Mouse (Mus musculus) midbrain, embryonic 14.5 days (tissue): ENCODE results near the gene Klf1. TPM values are rescaled to one million over a fixed set of nuclear protein-coding genes. Genes with fewer than 3 reads are reported as not detected.

Experiments
- ATAC-seq: fragments of 200-750 bp; cut with Nextera tagmentation; 2 replicates; pipeline ENCODE4 v1.8.0; 2017; ENCODE audit warnings: moderate number of reproducible peaks, moderate library complexity; ENCODE audit not compliant: low FRiP score, low TSS enrichment
- DNase-seq: peaks from one replicate; pipeline ENCODE4 v3.0.0-alpha.2; 2015
- H3K27ac ChIP-seq: fragments of 300-500 bp; sonication (generic); replicated peaks from 2 replicates; pipeline ENCODE4 v1.5.1; 2014; ENCODE audit warnings: mild to moderate bottlenecking, low read depth, low read length, moderate library complexity
- H3K27me3 ChIP-seq: fragments of 300-500 bp; sonication (generic); 2 replicates; pipeline ENCODE4 v1.6.1; 2014; ENCODE audit warnings: low read length, control low read depth, mixed read lengths; ENCODE audit not compliant: control insufficient read depth, insufficient read depth
- H3K36me3 ChIP-seq: fragments of 300-500 bp; sonication (generic); 2 replicates; pipeline ENCODE4 v1.6.1; 2014; ENCODE audit warnings: low read length, control low read depth; ENCODE audit not compliant: control insufficient read depth, insufficient read depth
- H3K4me1 ChIP-seq: fragments of 300-500 bp; sonication (generic); 2 replicates; pipeline ENCODE4 v1.6.1; 2014; ENCODE audit warnings: mild to moderate bottlenecking, antibody characterized with exemption, low read length, control low read depth; ENCODE audit not compliant: control insufficient read depth, insufficient read depth
- H3K4me2 ChIP-seq: fragments of 300-500 bp; sonication (generic); 2 replicates; pipeline ENCODE4 v1.6.1; 2014; ENCODE audit warnings: mild to moderate bottlenecking, low read length, moderate library complexity
- H3K4me3 ChIP-seq: fragments of 300-500 bp; sonication (generic); replicated peaks from 2 replicates; pipeline ENCODE4 v1.5.1; 2014; ENCODE audit warnings: low read depth, low read length
- H3K9ac ChIP-seq: fragments of 300-500 bp; sonication (generic); replicated peaks from 2 replicates; pipeline ENCODE4 v1.6.1; 2014; ENCODE audit warnings: mild to moderate bottlenecking, low read length, moderate library complexity
- H3K9me3 ChIP-seq: fragments of 300-500 bp; sonication (generic); 2 replicates; pipeline ENCODE4 v1.6.1; 2016; ENCODE audit warnings: low read length, control low read depth, mixed read lengths; ENCODE audit not compliant: control insufficient read depth
- WGBS: fragments of 180-500 bp; shearing (Covaris S2); extraction: QIAGEN DNeasy Blood & Tissue Kit; methylation state at CpG from one replicate; pipeline ENCODE4 v1.1.7; 2014; 5-methylcytosine and 5-hydroxymethylcytosine counted together
- polyA plus RNA-seq: library from polyadenylated mRNA; unstranded; fragments of >200 nt; fragmentation: Nextera tagmentation; extraction: Ambion mirVana; gene quantifications from 2 replicates; pipeline ENCODE4 v1.2.1, GENCODE M21; 2014

Gene Klf1
- polyA plus RNA-seq, 1 experiment from 2014 or later = 0.63 TPM

DNA sequence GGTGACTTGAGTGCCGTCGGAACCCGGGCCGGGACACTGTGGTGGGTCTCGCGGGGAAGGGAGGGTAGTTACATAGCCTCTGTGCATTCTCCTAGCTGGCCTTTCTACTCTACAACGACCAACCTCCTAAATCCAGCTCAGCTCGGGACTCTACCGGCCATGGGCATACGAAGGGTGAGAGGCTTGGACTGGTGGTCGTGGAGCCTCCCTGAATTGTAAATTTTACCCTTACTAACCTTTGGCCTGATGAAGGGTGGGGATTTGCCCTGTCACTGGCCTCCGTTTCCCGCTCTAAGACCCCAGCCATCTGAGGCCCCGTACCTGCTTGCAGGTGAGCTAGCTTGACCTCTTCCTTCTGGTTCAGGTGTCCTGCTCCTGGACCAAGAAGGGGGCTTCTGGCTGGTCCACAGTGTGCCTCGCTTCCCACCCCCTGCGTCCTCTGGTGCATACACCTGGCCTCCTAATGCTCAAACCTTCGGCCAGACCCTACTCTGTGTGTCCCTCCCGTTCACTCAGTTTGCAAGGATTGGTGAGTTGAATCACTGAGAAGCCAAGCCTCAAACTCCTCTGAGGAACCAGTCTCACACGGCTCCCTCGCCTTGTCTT lies 7.5 kb downstream of the Klf1 start:
- Histone ChIP-seq H3K27me3 (peaks cover 19% of the 10 kb centered on the region; the same call in 1 of the 2 replicates), H3K9ac (peak overlapping the region; percentile 39), H3K4me2 (peak overlapping the region; percentile 55), H3K36me3 (peaks cover 42% of the 10 kb centered on the region), H3K9me3 (no peaks in the 10 kb centered on the region), H3K27ac (no peak overlapping the region), H3K4me3 (peak overlapping the region; percentile 34), H3K4me1 (0 out of 2 replicates have a peak, but pooled peaks cover 6% of the 10 kb centered on the region)
- WGBS = 51% methylated on average over 20 of the region's 20 CpGs
- ATAC-seq = no peak
- no peak for DNase-seq

DNA sequence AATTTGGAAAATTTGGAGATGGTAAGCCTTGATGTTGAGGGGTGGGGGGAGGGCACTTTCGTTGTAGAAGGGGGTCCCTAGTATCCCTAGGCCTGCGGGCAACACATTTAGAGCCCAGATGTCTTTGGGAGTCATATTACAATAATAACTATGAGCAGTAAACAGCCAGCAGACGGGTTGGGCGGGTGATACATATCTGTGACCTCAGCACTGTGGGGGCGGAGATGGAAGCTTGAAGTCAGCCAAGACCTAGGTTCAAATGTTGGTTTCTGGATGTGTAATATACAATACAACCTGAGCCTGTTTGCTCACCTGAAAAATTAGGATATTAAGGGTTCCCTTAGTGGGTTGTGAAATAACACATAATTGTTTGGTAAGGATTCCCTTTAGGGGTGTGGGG lies 8.2 kb downstream of the Klf1 start:
- Histone ChIP-seq H3K27ac (no peak overlapping the region), H3K9ac (no peak overlapping the region), H3K4me3 (no peak overlapping the region), H3K9me3 (no peaks in the 10 kb centered on the region), H3K27me3 (peaks cover 26% of the 10 kb centered on the region), H3K4me1 (0 out of 2 replicates have a peak, but pooled peaks cover 6% of the 10 kb centered on the region), H3K4me2 (no peak overlapping the region), H3K36me3 (peaks cover 49% of the 10 kb centered on the region)
- WGBS = 88% methylated on average over 5 of the region's 5 CpGs
- ATAC-seq = no peak
- no peak for DNase-seq

GRCm38 (mm10) chr8:84910551-84910950 lies 8.8 kb downstream of the Klf1 start:
- 89% methylated on average over 6 of the region's 6 CpGs for WGBS
- no peak for ATAC-seq
- Histone ChIP-seq H3K9ac (no peak overlapping the region), H3K27me3 (peaks cover 32% of the 10 kb centered on the region), H3K9me3 (no peaks in the 10 kb centered on the region), H3K27ac (no peak overlapping the region), H3K4me2 (no peak overlapping the region), H3K4me3 (no peak overlapping the region), H3K36me3 (peaks cover 55% of the 10 kb centered on the region), H3K4me1 (0 out of 2 replicates have a peak, but pooled peaks cover 6% of the 10 kb centered on the region)
- DNase-seq = no peak

GRCm38 (mm10) chr8:84911854-84912253 lies 10.1 kb downstream of the Klf1 start:
- H3K9me3 ChIP-seq = no peaks in the 10 kb centered on the region
- peaks cover 34% of the 10 kb centered on the region for H3K27me3 ChIP-seq
- H3K4me1 ChIP-seq = 0 out of 2 replicates have a peak, but pooled peaks cover 6% of the 10 kb centered on the region
- no peak overlapping the region for H3K9ac ChIP-seq
- DNase-seq = no peak
- H3K27ac ChIP-seq = no peak overlapping the region
- peaks cover 68% of the 10 kb centered on the region for H3K36me3 ChIP-seq
- no peak for ATAC-seq
- H3K4me2 ChIP-seq = no peak overlapping the region
- 86% methylated on average over 9 of the region's 9 CpGs for WGBS
- H3K4me3 ChIP-seq = no peak overlapping the region

- DNase-seq (no peak), ATAC-seq (no peak)
- Histone ChIP-seq H3K9me3 (no peaks in the 10 kb centered on the region), H3K4me3 (peak overlapping the region; percentile 15; the same call in 1 of the 2 replicates), H3K9ac (no peak overlapping the region), H3K27me3 (peaks cover 34% of the 10 kb centered on the region), H3K27ac (no peak overlapping the region), H3K36me3 (peaks cover 73% of the 10 kb centered on the region), H3K4me2 (no peak overlapping the region), H3K4me1 (0 out of 2 replicates have a peak, but pooled peaks cover 6% of the 10 kb centered on the region)
- WGBS = 23% methylated on average over 27 of the region's 27 CpGs
Measured at GRCm38 (mm10) chr8:84912391-84912790, 10.7 kb downstream of the Klf1 start.

DNA sequence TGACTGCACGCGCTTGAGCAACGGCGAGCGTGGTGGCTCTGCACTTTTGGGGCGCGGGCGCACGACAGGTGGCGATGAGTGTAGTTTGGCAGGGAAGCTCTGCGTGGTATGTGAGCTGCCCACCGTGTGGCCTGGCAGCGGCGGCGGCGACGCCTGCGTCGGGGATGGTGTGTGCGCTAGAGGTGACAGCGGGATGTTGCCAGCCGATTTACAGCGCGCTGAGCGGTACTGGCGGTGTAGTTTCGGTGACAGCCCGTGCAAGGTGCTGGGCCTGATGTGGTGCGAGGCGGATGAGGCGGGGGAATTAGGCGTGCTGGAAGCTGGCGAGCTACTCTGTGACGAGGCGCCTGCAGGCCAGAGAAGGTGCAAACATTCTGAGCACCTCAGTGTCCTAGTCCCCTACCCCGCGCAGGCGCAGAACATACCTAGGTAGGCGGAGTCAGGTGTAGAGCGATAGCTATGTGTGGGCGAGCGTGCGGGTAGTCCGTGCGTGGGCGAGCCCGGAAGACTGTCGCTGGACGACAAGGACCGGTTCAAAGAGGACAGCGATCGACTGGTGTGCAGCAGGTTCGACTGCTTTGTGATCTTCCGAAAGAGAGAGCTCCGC lies 11.3 kb downstream of the Klf1 start:
- Histone ChIP-seq H3K4me1 (0 out of 2 replicates have a peak, but pooled peaks cover 6% of the 10 kb centered on the region), H3K27me3 (peaks cover 34% of the 10 kb centered on the region), H3K36me3 (peaks cover 79% of the 10 kb centered on the region), H3K9ac (no peak overlapping the region), H3K9me3 (no peaks in the 10 kb centered on the region), H3K4me2 (peak overlapping the region; percentile 42), H3K4me3 (peak overlapping the region; percentile 15; the same call in 1 of the 2 replicates), H3K27ac (no peak overlapping the region)
- 3% methylated on average over 55 of the region's 55 CpGs for WGBS
- ATAC-seq = no peak
- peak; percentile 62 for DNase-seq

GRCm38 (mm10) chr8:84913502-84913900 lies 11.8 kb downstream of the Klf1 start:
- Histone ChIP-seq H3K27me3 (peaks cover 34% of the 10 kb centered on the region), H3K4me3 (no peak overlapping the region), H3K9me3 (no peaks in the 10 kb centered on the region), H3K36me3 (peaks cover 84% of the 10 kb centered on the region), H3K4me2 (peak overlapping the region; percentile 42; the same call in 1 of the 2 replicates), H3K4me1 (0 out of 2 replicates have a peak, but pooled peaks cover 6% of the 10 kb centered on the region), H3K9ac (no peak overlapping the region), H3K27ac (no peak overlapping the region)
- ATAC-seq = no peak
- no peak for DNase-seq
- WGBS = 13% methylated on average over 9 of the region's 9 CpGs

- no peaks in the 10 kb centered on the region for H3K9me3 ChIP-seq
- no peak overlapping the region for H3K4me2 ChIP-seq
- WGBS = 35% methylated on average over 4 of the region's 4 CpGs
- no peak overlapping the region for H3K9ac ChIP-seq
- peak; percentile 68 for DNase-seq
- H3K36me3 ChIP-seq = peaks cover 89% of the 10 kb centered on the region
- 0 out of 2 replicates have a peak, but pooled peaks cover 1% of the 10 kb centered on the region for H3K4me1 ChIP-seq
- H3K27me3 ChIP-seq = peaks cover 34% of the 10 kb centered on the region
- H3K4me3 ChIP-seq = no peak overlapping the region
- H3K27ac ChIP-seq = no peak overlapping the region
- no peak for ATAC-seq
Measured at GRCm38 (mm10) chr8:84913960-84914359, 12.2 kb downstream of the Klf1 start.

DNA sequence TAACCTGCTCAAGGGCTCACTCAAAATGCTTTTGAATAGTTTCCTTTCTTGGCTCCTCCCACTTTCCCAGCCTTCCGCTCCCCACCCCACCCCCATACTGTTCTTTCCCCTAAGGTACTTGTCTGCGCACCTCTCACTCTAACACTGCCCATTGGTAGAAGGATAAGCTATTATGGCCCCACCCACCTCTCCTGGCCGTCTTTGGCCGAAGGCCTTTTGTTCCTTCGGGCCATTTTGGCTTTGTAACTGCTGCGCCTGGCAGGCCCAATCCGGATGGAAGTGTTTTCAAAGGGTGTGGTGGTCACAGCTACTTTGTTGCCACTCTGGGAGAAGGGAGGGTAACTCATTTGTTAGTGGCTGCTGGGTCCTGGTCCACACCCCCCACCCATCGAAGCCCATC lies 13.5 kb downstream of the Klf1 start:
- Histone ChIP-seq H3K4me2 (no peak overlapping the region), H3K9ac (no peak overlapping the region), H3K36me3 (peaks cover 94% of the 10 kb centered on the region), H3K4me3 (no peak overlapping the region), H3K27me3 (peaks cover 34% of the 10 kb centered on the region), H3K4me1 (no peaks in the 10 kb centered on the region), H3K9me3 (no peaks in the 10 kb centered on the region), H3K27ac (no peak overlapping the region)
- DNase-seq = no peak
- 91% methylated on average over 8 of the region's 8 CpGs for WGBS
- no peak for ATAC-seq
